Mouse (Mus musculus) midbrain, embryonic 10.5 days (tissue): ENCODE measurements at regions not wholly inside any gene's neighbourhood (a gene's known extent, or its start where the extent isn't known, plus 50 kb on each side); places are given as distances from the start of the nearest gene placed in this dataset.

Source experiments
- DNase-seq: peaks from one replicate; pipeline ENCODE4 v3.0.0-alpha.2; 2017; ENCODE audit warnings: low spot score
- H3K27ac ChIP-seq: fragments of 300-500 bp; sonication (generic); replicated peaks from 2 replicates; pipeline ENCODE4 v1.5.1; 2016; ENCODE audit warnings: mild to moderate bottlenecking
- H3K27me3 ChIP-seq: fragments of 300-500 bp; sonication (generic); 2 replicates; pipeline ENCODE4 v1.6.1; 2016; ENCODE audit warnings: low read depth, mild to moderate bottlenecking; ENCODE audit not compliant: poor library complexity, severe bottlenecking
- H3K36me3 ChIP-seq: fragments of 300-500 bp; sonication (generic); 2 replicates; pipeline ENCODE4 v1.6.1; 2016; ENCODE audit warnings: mild to moderate bottlenecking, moderate library complexity
- H3K4me1 ChIP-seq: fragments of 300-500 bp; sonication (generic); 2 replicates; pipeline ENCODE4 v1.6.1; 2016
- H3K4me3 ChIP-seq: fragments of 300-500 bp; sonication (generic); 2 replicates; pipeline ENCODE4 v1.5.1; 2016; ENCODE audit warnings: mild to moderate bottlenecking, moderate library complexity
- H3K9me3 ChIP-seq: fragments of 300-500 bp; sonication (generic); replicated peaks from 2 replicates; pipeline ENCODE4 v1.6.1; 2016; ENCODE audit warnings: mild to moderate bottlenecking
- WGBS: fragments of 180-500 bp; shearing (Covaris S2); methylation state at CpG from one replicate; pipeline ENCODE4 v1.1.7; 2016; 5-methylcytosine and 5-hydroxymethylcytosine counted together

GRCm38 (mm10) chr1:64200387-64201023 is 78.4 kb upstream of the Klf7 start:
- Histone ChIP-seq H3K27me3 (no peaks in the 10 kb centered on the region), H3K9me3 (peaks cover 5% of the 10 kb centered on the region; the same call in 1 of the 2 replicates), H3K27ac (no peak overlapping the region), H3K36me3 (no peaks in the 10 kb centered on the region), H3K4me3 (no peak overlapping the region), H3K4me1 (peaks cover 26% of the 10 kb centered on the region)
- no peak for DNase-seq
- 58% methylated on average over 5 of the region's 5 CpGs for WGBS

GRCm38 (mm10) chr1:64198781-64199180 is 76.7 kb upstream of the Klf7 start:
- Histone ChIP-seq H3K4me1 (peaks cover 28% of the 10 kb centered on the region), H3K4me3 (no peak overlapping the region), H3K27ac (no peak overlapping the region), H3K9me3 (no peaks in the 10 kb centered on the region), H3K36me3 (no peaks in the 10 kb centered on the region), H3K27me3 (no peaks in the 10 kb centered on the region)
- 86% methylated on average over 5 of the region's 5 CpGs for WGBS
- DNase-seq, result no peak

- DNase-seq, result no peak
- Histone ChIP-seq H3K4me1 (peaks cover 32% of the 10 kb centered on the region), H3K27ac (no peak overlapping the region), H3K27me3 (no peaks in the 10 kb centered on the region), H3K9me3 (no peaks in the 10 kb centered on the region), H3K4me3 (no peak overlapping the region), H3K36me3 (no peaks in the 10 kb centered on the region)
- 54% methylated on average over 2 of the region's 2 CpGs for WGBS
Measured at GRCm38 (mm10) chr1:64198322-64198721, 76.2 kb upstream of the Klf7 start.

GRCm38 (mm10) chr1:64195970-64196491 is 73.9 kb upstream of the Klf7 start:
- Histone ChIP-seq H3K36me3 (no peaks in the 10 kb centered on the region), H3K27me3 (no peaks in the 10 kb centered on the region), H3K9me3 (no peaks in the 10 kb centered on the region), H3K4me1 (peaks cover 54% of the 10 kb centered on the region), H3K27ac (peak overlapping the region; percentile 53), H3K4me3 (no peak overlapping the region)
- WGBS, result 25% methylated on average over 4 of the region's 4 CpGs
- DNase-seq, result no peak

- H3K36me3 ChIP-seq, result no peaks in the 10 kb centered on the region
- DNase-seq, result no peak
- WGBS, result 85% methylated on average over 4 of the region's 4 CpGs
- no peaks in the 10 kb centered on the region for H3K9me3 ChIP-seq
- peaks cover 54% of the 10 kb centered on the region for H3K4me1 ChIP-seq
- H3K4me3 ChIP-seq, result no peak overlapping the region
- H3K27ac ChIP-seq, result no peak overlapping the region
- H3K27me3 ChIP-seq, result no peaks in the 10 kb centered on the region
Measured at GRCm38 (mm10) chr1:64195294-64195693, 73.2 kb upstream of the Klf7 start.

- Histone ChIP-seq H3K27me3 (no peaks in the 10 kb centered on the region), H3K27ac (peak overlapping the region; percentile 63), H3K4me3 (no peak overlapping the region), H3K9me3 (no peaks in the 10 kb centered on the region), H3K4me1 (peaks cover 58% of the 10 kb centered on the region), H3K36me3 (no peaks in the 10 kb centered on the region)
- WGBS, result 61% methylated on average over 13 of the region's 13 CpGs
- no peak for DNase-seq
Measured at GRCm38 (mm10) chr1:64193150-64193838, 71.2 kb upstream of the Klf7 start.

- peak overlapping the region; percentile 63; the same call in 1 of the 2 replicates for H3K27ac ChIP-seq
- WGBS, result 71% methylated on average over 3 of the region's 3 CpGs
- peaks cover 58% of the 10 kb centered on the region for H3K4me1 ChIP-seq
Measured at GRCm38 (mm10) chr1:64192736-64193135, 70.7 kb upstream of the Klf7 start.

GRCm38 (mm10) chr1:64191242-64192220 is 69.4 kb upstream of the Klf7 start:
- Histone ChIP-seq H3K27me3 (no peaks in the 10 kb centered on the region), H3K4me3 (no peak overlapping the region), H3K9me3 (no peaks in the 10 kb centered on the region), H3K4me1 (peaks cover 56% of the 10 kb centered on the region), H3K36me3 (no peaks in the 10 kb centered on the region), H3K27ac (peak overlapping the region; percentile 42)
- 61% methylated on average over 11 of the region's 11 CpGs for WGBS
- DNase-seq, result no peak

More at GRCm38 (mm10) chr1:64192736-64193135, 70.7 kb upstream of the Klf7 start:
- Histone ChIP-seq H3K9me3 (no peaks in the 10 kb centered on the region), H3K27me3 (no peaks in the 10 kb centered on the region), H3K36me3 (no peaks in the 10 kb centered on the region), H3K4me3 (no peak overlapping the region)
- no peak for DNase-seq

- H3K4me3 ChIP-seq, result no peak overlapping the region
- H3K27me3 ChIP-seq, result no peaks in the 10 kb centered on the region
- 76% methylated on average over 4 of the region's 4 CpGs for WGBS
- no peak for DNase-seq
- H3K9me3 ChIP-seq, result no peaks in the 10 kb centered on the region
- peaks cover 48% of the 10 kb centered on the region for H3K4me1 ChIP-seq
- peak overlapping the region; percentile 42; the same call in 1 of the 2 replicates for H3K27ac ChIP-seq
- no peaks in the 10 kb centered on the region for H3K36me3 ChIP-seq
Measured at GRCm38 (mm10) chr1:64190705-64191104, 68.6 kb upstream of the Klf7 start.

- Histone ChIP-seq H3K4me3 (no peak overlapping the region), H3K27ac (peak overlapping the region; percentile 64), H3K4me1 (peaks cover 48% of the 10 kb centered on the region), H3K36me3 (no peaks in the 10 kb centered on the region), H3K27me3 (no peaks in the 10 kb centered on the region), H3K9me3 (peaks cover 6% of the 10 kb centered on the region; the same call in 1 of the 2 replicates)
- 20% methylated on average over 5 of the region's 5 CpGs for WGBS
- no peak for DNase-seq
Measured at GRCm38 (mm10) chr1:64190097-64190496, 68.0 kb upstream of the Klf7 start.

GRCm38 (mm10) chr1:64189471-64189870 is 67.4 kb upstream of the Klf7 start:
- Histone ChIP-seq H3K9me3 (peaks cover 6% of the 10 kb centered on the region; the same call in 1 of the 2 replicates), H3K36me3 (no peaks in the 10 kb centered on the region), H3K4me1 (peaks cover 48% of the 10 kb centered on the region), H3K27me3 (no peaks in the 10 kb centered on the region), H3K4me3 (no peak overlapping the region), H3K27ac (no peak overlapping the region)
- WGBS, result 49% methylated on average over 6 of the region's 6 CpGs
- DNase-seq, result no peak

GRCm38 (mm10) chr1:64187796-64188513 is 65.9 kb upstream of the Klf7 start:
- H3K9me3 ChIP-seq, result peaks cover 6% of the 10 kb centered on the region; the same call in 1 of the 2 replicates
- peaks cover 38% of the 10 kb centered on the region for H3K4me1 ChIP-seq
- no peaks in the 10 kb centered on the region for H3K27me3 ChIP-seq
- H3K36me3 ChIP-seq, result no peaks in the 10 kb centered on the region
- no peak overlapping the region for H3K4me3 ChIP-seq
- no peak for DNase-seq
- WGBS, result 87% methylated on average over 11 of the region's 11 CpGs
- no peak overlapping the region for H3K27ac ChIP-seq
